Mouse (Mus musculus) liver, embryonic 15.5 days (tissue): ENCODE data around the gene Tmem151b. TPM values are rescaled to one million over a fixed set of nuclear protein-coding genes. Genes with fewer than 3 reads are reported as not detected.

ENCODE experiments used
- ATAC-seq: fragments of 200-750 bp; cut with Nextera tagmentation; 2 replicates; pipeline ENCODE4 v1.8.0; 2017; ENCODE audit warnings: moderate number of reproducible peaks, mild to moderate bottlenecking, moderate library complexity; ENCODE audit not compliant: insufficient read depth
- H3K27ac ChIP-seq: fragments of 300-500 bp; sonication (generic); replicated peaks from 2 replicates; pipeline ENCODE4 v1.5.1; 2015; ENCODE audit warnings: mild to moderate bottlenecking, inconsistent platforms
- H3K27me3 ChIP-seq: fragments of 300-500 bp; sonication (generic); 2 replicates; pipeline ENCODE4 v1.6.1; 2015; ENCODE audit warnings: mild to moderate bottlenecking, inconsistent platforms
- H3K36me3 ChIP-seq: fragments of 300-500 bp; sonication (generic); replicated peaks from 2 replicates; pipeline ENCODE4 v1.6.1; 2015; ENCODE audit warnings: moderate library complexity, mild to moderate bottlenecking, inconsistent platforms
- H3K4me1 ChIP-seq: fragments of 300-500 bp; sonication (generic); replicated peaks from 2 replicates; pipeline ENCODE4 v1.6.1; 2015; ENCODE audit warnings: inconsistent platforms
- H3K4me2 ChIP-seq: fragments of 300-500 bp; sonication (generic); 2 replicates; pipeline ENCODE4 v1.6.1; 2015; ENCODE audit warnings: moderate library complexity, mild to moderate bottlenecking, inconsistent platforms
- H3K4me3 ChIP-seq: fragments of 300-500 bp; sonication (generic); replicated peaks from 2 replicates; pipeline ENCODE4 v1.5.1; 2015; ENCODE audit warnings: mild to moderate bottlenecking, inconsistent platforms
- H3K9ac ChIP-seq: fragments of 300-500 bp; sonication (generic); 2 replicates; pipeline ENCODE4 v1.6.1; 2015; ENCODE audit warnings: moderate library complexity, mild to moderate bottlenecking, inconsistent platforms
- H3K9me3 ChIP-seq: fragments of 300-500 bp; sonication (generic); replicated peaks from 2 replicates; pipeline ENCODE4 v1.6.1; 2016; ENCODE audit warnings: inconsistent platforms
- WGBS: fragments of 180-500 bp; shearing (Covaris S2); methylation state at CpG from one replicate; pipeline ENCODE4 v1.1.7; 2015; ENCODE audit warnings: mixed read lengths; ENCODE audit not compliant: insufficient replicate concordance; 5-methylcytosine and 5-hydroxymethylcytosine counted together
- polyA plus RNA-seq: library from polyadenylated mRNA; unstranded; fragments of >200 nt; fragmentation: Nextera tagmentation; extraction: Ambion mirVana; gene quantifications from 2 replicates; pipeline ENCODE4 v1.2.1, GENCODE M21; 2015

The Tmem151b gene
- polyA plus RNA-seq, 1 experiment from 2014 or later: 0.07 TPM

DNA sequence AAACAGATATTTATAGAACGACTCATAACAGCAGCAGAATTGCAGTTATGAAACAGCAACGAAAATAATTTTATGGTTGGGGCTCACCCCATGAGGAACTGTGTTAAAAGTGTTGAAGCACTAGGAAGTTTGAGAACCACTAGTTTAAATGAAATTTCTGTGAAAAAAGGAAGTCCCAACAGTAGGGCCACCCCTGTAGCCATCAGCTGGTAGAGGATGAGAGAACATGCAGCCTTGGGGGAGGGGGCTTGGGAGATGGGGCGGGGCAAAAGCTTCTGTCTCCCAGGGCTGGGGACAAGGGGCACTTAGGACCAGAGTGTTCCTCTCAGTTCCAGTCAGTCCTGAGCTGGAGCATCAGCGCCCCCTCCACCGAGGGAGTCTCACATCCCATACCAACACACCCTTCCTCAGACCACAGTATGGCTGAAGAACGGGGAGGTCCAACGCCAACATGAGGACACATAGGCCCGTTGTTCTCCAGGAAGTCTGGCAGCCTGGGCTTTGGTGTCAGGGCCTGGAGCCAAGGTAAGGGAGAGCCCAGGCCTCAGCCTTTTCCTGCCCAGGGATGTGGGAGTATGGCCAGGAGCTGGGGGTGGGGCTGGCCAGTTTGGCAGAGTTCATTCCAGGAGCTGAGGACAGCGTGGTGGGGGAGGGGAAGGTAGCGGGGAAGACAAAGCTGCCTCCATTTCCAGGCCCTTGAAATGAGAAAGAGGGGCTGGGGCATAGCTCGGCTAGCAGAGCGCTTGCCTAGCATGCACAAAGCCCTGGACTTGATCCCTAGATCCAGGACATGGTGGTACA lies 34.8 kb upstream of the Tmem151b start:
- Histone ChIP-seq H3K27me3 (no peaks in the 10 kb centered on the region), H3K36me3 (peaks cover 52% of the 10 kb centered on the region), H3K27ac (peak overlapping the region; percentile 89), H3K9me3 (0 out of 2 replicates have a peak, but pooled peaks cover 3% of the 10 kb centered on the region), H3K4me3 (no peak overlapping the region), H3K4me2 (peak overlapping the region; percentile 25; the same call in 1 of the 2 replicates), H3K9ac (no peak overlapping the region), H3K4me1 (peaks cover 70% of the 10 kb centered on the region)
- no peak for ATAC-seq
- 54% methylated on average over 12 of the region's 12 CpGs for WGBS

DNA sequence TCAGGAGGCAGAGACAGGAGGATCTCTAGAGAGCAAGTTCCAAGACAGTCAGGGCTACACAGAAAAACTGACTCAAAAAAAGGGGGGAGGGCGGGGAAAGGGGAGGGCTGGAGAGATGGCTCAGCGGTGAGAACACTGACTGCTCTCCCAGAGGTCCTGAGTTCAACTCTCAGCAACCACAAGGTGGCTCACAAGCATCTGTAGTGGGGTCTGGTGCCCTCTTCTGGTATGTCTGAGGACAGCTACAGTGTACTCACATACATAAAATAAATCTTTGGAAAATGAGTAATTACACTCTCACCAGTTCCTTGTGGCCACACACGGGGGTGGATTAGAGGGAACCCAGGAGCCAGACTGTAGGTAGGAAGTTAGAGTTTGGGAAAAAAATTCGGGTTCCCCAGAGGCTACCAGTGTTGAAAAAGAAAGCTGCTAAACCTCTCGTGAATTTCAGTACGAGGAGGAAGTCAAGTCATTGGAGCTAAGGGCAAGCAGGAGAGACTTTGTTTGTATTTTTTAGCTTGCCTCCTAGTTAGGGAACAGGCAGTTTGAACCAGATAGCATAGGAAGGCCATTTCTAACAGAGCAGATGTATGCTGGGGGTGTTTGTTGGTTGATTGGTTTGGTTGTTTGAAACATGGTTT lies 33.4 kb upstream of the Tmem151b start:
- Histone ChIP-seq H3K36me3 (peaks cover 38% of the 10 kb centered on the region), H3K4me3 (no peak overlapping the region), H3K27ac (peak overlapping the region; percentile 89), H3K9me3 (0 out of 2 replicates have a peak, but pooled peaks cover 3% of the 10 kb centered on the region), H3K27me3 (no peaks in the 10 kb centered on the region), H3K4me2 (peak overlapping the region; percentile 56), H3K9ac (no peak overlapping the region), H3K4me1 (peaks cover 77% of the 10 kb centered on the region)
- ATAC-seq: peak; percentile 42
- 39% methylated on average over 6 of the region's 6 CpGs for WGBS

DNA sequence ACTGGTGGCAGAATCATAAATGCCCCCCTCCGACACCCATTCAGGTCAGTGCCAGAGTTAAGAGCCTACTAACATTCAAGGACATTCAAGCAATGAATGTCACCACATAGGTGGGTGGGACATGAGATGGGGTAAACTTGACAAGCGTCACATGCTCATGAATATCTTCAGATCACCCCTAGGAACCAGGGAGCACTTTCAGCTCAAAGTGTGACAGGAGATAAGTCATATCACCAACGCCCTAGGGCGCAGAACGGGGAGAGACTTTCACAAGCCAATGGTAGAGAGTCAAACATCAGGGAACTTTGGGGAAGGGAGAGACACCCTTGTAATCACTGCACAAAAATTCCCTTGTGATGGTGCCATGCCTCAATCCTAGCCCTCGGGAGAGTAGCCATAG lies 32.7 kb upstream of the Tmem151b start:
- Histone ChIP-seq H3K4me3 (no peak overlapping the region), H3K4me1 (peaks cover 78% of the 10 kb centered on the region), H3K36me3 (peaks cover 31% of the 10 kb centered on the region), H3K9me3 (0 out of 2 replicates have a peak, but pooled peaks cover 3% of the 10 kb centered on the region), H3K4me2 (peak overlapping the region; percentile 56), H3K27me3 (no peaks in the 10 kb centered on the region), H3K9ac (peak overlapping the region; percentile 34), H3K27ac (peak overlapping the region; percentile 89)
- WGBS: 36% methylated on average over 6 of the region's 6 CpGs
- ATAC-seq: peak; percentile 69

DNA sequence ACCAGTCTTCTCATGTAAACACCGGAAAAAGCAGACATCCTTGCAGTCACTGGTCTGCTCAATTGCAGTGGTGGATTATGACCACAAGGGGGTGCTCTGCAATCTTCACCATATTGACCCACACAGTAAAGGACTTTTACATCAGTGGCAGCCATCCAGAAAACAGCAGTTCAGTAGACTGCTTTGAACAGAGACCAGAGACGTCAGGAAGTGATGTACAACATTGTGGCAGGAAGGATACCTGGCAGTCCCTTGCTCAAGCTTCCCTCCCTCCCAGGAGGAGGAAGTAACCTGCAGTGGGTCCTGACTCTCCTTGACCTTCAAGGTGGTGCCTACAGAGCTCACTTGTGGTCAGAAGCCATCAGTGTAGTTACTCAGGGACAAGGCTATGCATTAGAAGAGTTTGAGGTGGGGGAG lies 32.1 kb upstream of the Tmem151b start:
- Histone ChIP-seq H3K4me1 (peaks cover 78% of the 10 kb centered on the region), H3K4me3 (no peak overlapping the region), H3K9ac (peak overlapping the region; percentile 34; the same call in 1 of the 2 replicates), H3K27ac (peak overlapping the region; percentile 89), H3K9me3 (0 out of 2 replicates have a peak, but pooled peaks cover 3% of the 10 kb centered on the region), H3K4me2 (peak overlapping the region; percentile 56), H3K27me3 (no peaks in the 10 kb centered on the region), H3K36me3 (peaks cover 25% of the 10 kb centered on the region)
- WGBS: 4% methylated on average over 2 of the region's 2 CpGs
- ATAC-seq: peak; percentile 13; the same call in 1 of the 2 replicates

DNA sequence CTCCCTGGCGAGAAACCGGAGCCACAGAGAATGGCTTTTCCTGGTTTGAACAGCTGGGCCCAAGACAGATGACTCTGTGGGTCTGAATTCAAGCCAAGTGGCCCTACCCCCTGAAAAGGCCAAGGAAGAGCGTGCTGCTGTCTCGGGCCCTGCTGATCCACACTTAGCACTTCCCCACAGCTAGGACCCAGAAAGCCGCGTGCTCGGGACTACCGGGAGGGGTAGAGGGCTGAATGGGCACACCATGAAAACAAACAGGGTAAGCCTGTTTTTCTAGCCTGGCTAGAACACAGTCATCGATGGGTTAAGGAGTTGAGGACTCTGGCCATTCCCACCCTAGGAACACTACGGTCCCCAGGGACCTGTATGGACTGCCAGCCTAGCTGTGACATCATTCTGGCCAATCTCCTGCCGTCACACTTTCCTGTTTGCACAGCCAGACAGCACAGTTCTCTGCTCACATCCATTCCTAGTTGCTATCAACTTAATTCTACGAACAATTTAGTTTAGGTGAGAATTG lies 31.5 kb upstream of the Tmem151b start:
- Histone ChIP-seq H3K4me2 (no peak overlapping the region), H3K27ac (peak overlapping the region; percentile 89), H3K9me3 (no peaks in the 10 kb centered on the region), H3K27me3 (no peaks in the 10 kb centered on the region), H3K4me1 (peaks cover 74% of the 10 kb centered on the region), H3K9ac (no peak overlapping the region; the same call in 1 of the 2 replicates), H3K4me3 (no peak overlapping the region), H3K36me3 (peaks cover 20% of the 10 kb centered on the region)
- ATAC-seq: no peak
- WGBS: 41% methylated on average over 12 of the region's 12 CpGs

DNA sequence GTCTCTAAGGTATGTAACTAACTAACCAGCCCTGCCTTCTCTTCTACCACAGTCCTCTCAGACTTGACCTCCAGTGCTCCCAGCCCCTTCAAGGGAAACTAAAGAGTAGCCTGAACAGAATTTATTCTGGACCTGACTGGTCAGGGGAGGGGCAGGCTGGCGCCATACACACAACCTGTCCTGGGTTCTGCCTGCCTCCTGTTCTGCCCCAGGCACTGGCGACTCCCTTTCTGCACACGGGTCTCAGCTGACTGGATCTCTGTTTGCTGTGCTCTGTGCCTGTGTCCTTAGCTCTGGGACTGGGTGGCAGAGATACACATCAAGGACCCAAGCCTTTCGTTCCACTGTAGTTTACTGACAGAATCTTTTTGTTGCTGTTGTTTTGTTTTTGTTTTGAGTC lies 30.1 kb upstream of the Tmem151b start:
- WGBS: 60% methylated on average over 4 of the region's 4 CpGs
- ATAC-seq: no peak
- H3K9me3 ChIP-seq: no peaks in the 10 kb centered on the region
- H3K4me1 ChIP-seq: peaks cover 74% of the 10 kb centered on the region
- H3K36me3 ChIP-seq: peaks cover 5% of the 10 kb centered on the region
- no peak overlapping the region for H3K4me3 ChIP-seq
- no peak overlapping the region for H3K27ac ChIP-seq
- H3K27me3 ChIP-seq: no peaks in the 10 kb centered on the region
- H3K9ac ChIP-seq: no peak overlapping the region
- H3K4me2 ChIP-seq: no peak overlapping the region

DNA sequence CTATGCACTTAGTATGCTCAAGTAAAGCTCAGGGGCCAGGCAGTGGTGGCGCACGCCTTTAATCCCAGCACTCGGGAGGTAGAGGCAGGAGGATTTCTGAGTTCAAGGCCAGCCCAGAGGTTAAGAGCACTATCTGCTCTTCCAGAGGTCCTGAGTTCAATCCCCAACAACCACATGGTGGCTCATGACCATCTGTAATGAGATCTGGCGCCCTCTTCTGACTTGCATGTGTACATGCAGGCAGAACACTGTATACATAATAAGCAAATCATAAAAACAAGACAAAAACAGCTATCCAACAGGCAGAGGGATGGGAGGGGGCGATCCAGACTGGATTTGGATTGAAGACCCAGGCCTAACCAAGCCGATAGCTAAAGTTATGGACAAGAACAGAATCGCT lies 29.4 kb upstream of the Tmem151b start:
- H3K9ac ChIP-seq: no peak overlapping the region
- H3K27me3 ChIP-seq: no peaks in the 10 kb centered on the region
- H3K27ac ChIP-seq: no peak overlapping the region
- 50% methylated on average over 7 of the region's 7 CpGs for WGBS
- H3K4me1 ChIP-seq: peaks cover 74% of the 10 kb centered on the region
- no peak for ATAC-seq
- H3K9me3 ChIP-seq: no peaks in the 10 kb centered on the region
- H3K36me3 ChIP-seq: no peaks in the 10 kb centered on the region
- no peak overlapping the region for H3K4me3 ChIP-seq
- no peak overlapping the region for H3K4me2 ChIP-seq

DNA sequence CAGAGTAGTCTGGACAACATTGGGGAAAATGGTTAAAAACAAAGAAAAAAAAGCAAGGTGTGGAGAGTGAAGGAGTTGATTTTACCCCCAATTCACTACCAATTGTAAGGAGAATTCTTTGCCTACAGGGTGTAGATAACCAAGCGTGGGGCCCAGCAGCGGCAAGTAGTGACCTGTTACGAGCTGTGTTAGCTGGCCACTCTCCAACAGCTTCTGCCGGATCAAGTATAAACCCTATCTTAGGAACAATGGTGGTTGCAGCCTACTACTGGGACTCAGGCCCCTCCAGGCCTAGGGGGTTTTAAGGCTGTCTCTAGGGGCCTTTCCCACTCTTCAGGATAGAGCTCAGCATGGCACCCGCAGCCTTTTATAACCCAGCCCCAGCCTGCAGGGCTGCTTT lies 28.8 kb upstream of the Tmem151b start:
- no peak overlapping the region for H3K9ac ChIP-seq
- H3K27ac ChIP-seq: peak overlapping the region; percentile 62
- peaks cover 74% of the 10 kb centered on the region for H3K4me1 ChIP-seq
- H3K4me2 ChIP-seq: no peak overlapping the region
- 57% methylated on average over 5 of the region's 5 CpGs for WGBS
- H3K4me3 ChIP-seq: no peak overlapping the region
- no peaks in the 10 kb centered on the region for H3K36me3 ChIP-seq
- H3K27me3 ChIP-seq: no peaks in the 10 kb centered on the region
- ATAC-seq: no peak
- no peaks in the 10 kb centered on the region for H3K9me3 ChIP-seq

DNA sequence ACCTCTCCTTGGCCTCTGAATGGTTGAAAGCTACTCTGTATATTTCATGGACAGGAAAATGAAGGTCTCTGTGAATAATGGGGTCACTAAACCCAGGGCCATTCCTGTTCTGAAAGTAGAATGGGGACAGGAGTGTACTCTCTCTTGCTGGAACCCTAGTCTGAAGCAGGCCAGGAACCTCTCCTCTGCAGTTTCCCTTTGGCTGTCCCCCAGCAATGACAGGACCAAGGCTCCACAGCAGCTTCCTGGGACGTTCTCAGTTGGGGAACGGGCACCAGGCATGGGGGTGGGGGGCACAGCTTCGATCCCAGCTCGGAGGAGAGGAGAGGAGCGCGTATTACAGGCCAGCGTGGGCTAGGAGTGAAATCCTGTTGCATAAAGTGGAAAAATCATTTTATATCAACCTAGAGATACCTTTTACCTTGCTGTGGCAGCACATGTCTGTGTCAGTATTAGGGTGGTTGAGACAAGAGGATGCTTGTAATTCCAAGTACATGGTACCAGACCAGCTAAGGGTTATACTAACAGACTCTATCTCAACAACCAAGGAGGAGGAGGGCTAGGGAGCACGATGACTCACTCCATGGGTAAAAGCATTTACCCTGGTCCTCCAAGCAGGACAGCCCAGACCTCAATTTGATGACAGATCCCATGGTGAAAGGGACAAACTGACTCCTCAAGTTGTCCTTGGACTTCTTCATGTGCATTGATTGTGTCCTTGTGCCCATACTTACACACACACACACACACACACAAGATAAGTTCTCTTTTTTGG lies 25.8 kb upstream of the Tmem151b start:
- peak overlapping the region; percentile 98; the same call in 1 of the 2 replicates for H3K4me2 ChIP-seq
- peaks cover 16% of the 10 kb centered on the region for H3K36me3 ChIP-seq
- H3K4me1 ChIP-seq: peaks cover 64% of the 10 kb centered on the region
- H3K4me3 ChIP-seq: no peak overlapping the region
- H3K9ac ChIP-seq: no peak overlapping the region
- H3K9me3 ChIP-seq: no peaks in the 10 kb centered on the region
- ATAC-seq: no peak
- H3K27me3 ChIP-seq: no peaks in the 10 kb centered on the region
- H3K27ac ChIP-seq: peak overlapping the region; percentile 95
- 86% methylated on average over 8 of the region's 8 CpGs for WGBS

DNA sequence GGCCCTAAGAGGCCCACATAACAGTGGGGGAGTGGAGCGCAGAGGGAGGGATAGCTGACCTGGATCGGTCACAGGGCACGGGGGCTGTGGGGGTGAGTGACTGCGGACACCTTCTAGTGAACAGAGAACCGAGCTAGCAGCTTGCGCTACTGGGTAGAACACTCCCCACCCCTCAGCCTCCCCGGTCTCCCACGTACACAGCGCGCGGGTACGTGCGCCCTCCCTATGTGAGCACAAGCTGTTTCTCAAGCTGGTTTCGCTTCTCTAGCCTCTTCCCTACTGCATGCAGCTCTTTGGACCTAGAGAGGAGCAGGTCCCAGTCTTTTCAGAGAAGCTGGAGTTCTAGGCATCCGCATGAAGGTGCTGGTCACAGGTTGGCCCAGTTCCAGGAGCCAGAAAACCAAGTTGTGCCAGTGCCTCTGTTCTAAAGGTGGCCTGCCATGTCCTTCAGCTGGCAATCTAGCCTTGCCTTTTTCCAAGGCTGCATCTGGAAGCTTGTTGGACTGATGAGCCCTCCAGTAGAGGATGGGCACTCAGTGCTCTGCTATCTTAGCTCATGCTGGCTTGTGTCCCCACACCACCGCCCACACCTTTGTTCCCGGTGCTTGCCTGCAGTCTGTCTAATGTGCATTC lies 24.8 kb upstream of the Tmem151b start:
- no peaks in the 10 kb centered on the region for H3K9me3 ChIP-seq
- H3K9ac ChIP-seq: peak overlapping the region; percentile 94
- H3K36me3 ChIP-seq: peaks cover 27% of the 10 kb centered on the region
- 2% methylated on average over 17 of the region's 17 CpGs for WGBS
- peak; percentile 58 for ATAC-seq
- no peaks in the 10 kb centered on the region for H3K27me3 ChIP-seq
- H3K27ac ChIP-seq: peak overlapping the region; percentile 95
- H3K4me2 ChIP-seq: peak overlapping the region; percentile 98
- H3K4me3 ChIP-seq: peak overlapping the region; percentile 94
- peaks cover 66% of the 10 kb centered on the region for H3K4me1 ChIP-seq
